Mouse (Mus musculus) left cerebral cortex, postnatal 25 days (tissue): ENCODE results near the gene Enah. TPM values are rescaled to one million over a fixed set of nuclear protein-coding genes. Genes with fewer than 3 reads are reported as not detected.
A peak's percentile ranks its signal among the peaks of the same experiment; 100 is the strongest.

Source experiments
- DNase-seq, 2 experiments: peaks; one replicate each; pipeline ENCODE4 v3.0.0; 2022; ENCODE audit warnings: low spot score in 2 of 2, mixed read lengths in 1 of 2
- intact Hi-C: fragments of 180-260 bp; cut with DNase I; formaldehyde crosslinking; loops from one replicate; pipeline ENCODE4 v1.15.1; 2025
- total RNA-seq, 2 experiments: library from RNA; stranded (reverse); gene quantifications; 2 replicates each; pipeline ENCODE4 v1.2.3; 2021

The Enah gene
- total RNA-seq, 2 experiments from 2014 or later, result 142 to 143 TPM

- DNase-seq, result peak in 1 of 2 experiments; percentile 63
- intact Hi-C loops, result no loop called here
These were observed 39.6 kb downstream of the Enah start for GRCm38 (mm10) chr1:181980017-181980719.

GRCm38 (mm10) chr1:181975510-181975909 is 44.3 kb downstream of the Enah start:
- intact Hi-C loops, result no loop called here

GRCm38 (mm10) chr1:181974897-181975296 is 44.9 kb downstream of the Enah start:
- intact Hi-C loops, result no loop called here
- no peak for DNase-seq

More at GRCm38 (mm10) chr1:181975510-181975909, 44.3 kb downstream of the Enah start:
- no peak for DNase-seq

- no peak for DNase-seq
- intact Hi-C loops, result no loop called here
These were observed 54.5 kb downstream of the Enah start for GRCm38 (mm10) chr1:181965277-181965676.

GRCm38 (mm10) chr1:181963827-181964226 is 56.0 kb downstream of the Enah start:
- no peak for DNase-seq
- intact Hi-C loops, result no loop called here

- DNase-seq, result no peak
- intact Hi-C loops, result no loop called here
These were observed 56.4 kb downstream of the Enah start for GRCm38 (mm10) chr1:181963351-181963750.

GRCm38 (mm10) chr1:181960383-181960782 is 59.4 kb downstream of the Enah start:
- no peak for DNase-seq
- intact Hi-C loops, result no loop called here

- no peak for DNase-seq
These were observed 61.4 kb downstream of the Enah start for GRCm38 (mm10) chr1:181958392-181958791.

GRCm38 (mm10) chr1:181957736-181958135 is 62.1 kb downstream of the Enah start:
- DNase-seq, result no peak
- intact Hi-C loops, result no loop called here

More at GRCm38 (mm10) chr1:181958392-181958791, 61.4 kb downstream of the Enah start:
- intact Hi-C loops, result no loop called here

GRCm38 (mm10) chr1:181953547-181953946 is 66.2 kb downstream of the Enah start:
- DNase-seq, result no peak

GRCm38 (mm10) chr1:181951266-181951665 is 68.5 kb downstream of the Enah start:
- no peak for DNase-seq
- intact Hi-C loops, result no loop called here

More at GRCm38 (mm10) chr1:181953547-181953946, 66.2 kb downstream of the Enah start:
- intact Hi-C loops, result no loop called here

GRCm38 (mm10) chr1:181950721-181951120 is 69.1 kb downstream of the Enah start:
- intact Hi-C loops, result no loop called here
- DNase-seq, result no peak

- no peak for DNase-seq
- intact Hi-C loops, result no loop called here
These were observed 71.6 kb downstream of the Enah start for GRCm38 (mm10) chr1:181948191-181948590.

GRCm38 (mm10) chr1:181937064-181937463 is 82.7 kb downstream of the Enah start:
- no peak for DNase-seq
- intact Hi-C loops, result no loop called here

GRCm38 (mm10) chr1:181928388-181928787 is 91.4 kb downstream of the Enah start:
- intact Hi-C loops, result loop anchor here (10.0 kb wide), 1 partner anchor 66 kb away; no protein-coding TSS in a partner anchor
- DNase-seq, result no peak

- peak; percentile 55 to 82 for DNase-seq
- intact Hi-C loops, result loop anchor here (5.0 to 10.0 kb wide), 2 partner anchors 71 to 94 kb away; partner anchors contain the start of gene Enah
These were observed 96.4 kb downstream of the Enah start for GRCm38 (mm10) chr1:181923384-181923783.

- intact Hi-C loops, result loop anchor here (1.0 to 10.0 kb wide), 3 partner anchors 29 to 95 kb away; partner anchors contain the start of gene Enah
- peak; percentile 20 to 70 for DNase-seq
These were observed 98.0 kb downstream of the Enah start for GRCm38 (mm10) chr1:181921580-181922494.

- intact Hi-C loops, result no loop called here
- DNase-seq, result no peak
These were observed 107.9 kb downstream of the Enah start for GRCm38 (mm10) chr1:181911841-181912240.

- DNase-seq, result no peak
- intact Hi-C loops, result no loop called here
These were observed 118.0 kb downstream of the Enah start for GRCm38 (mm10) chr1:181901706-181902373.

- no peak for DNase-seq
- intact Hi-C loops, result no loop called here
These were observed 118.9 kb downstream of the Enah start for GRCm38 (mm10) chr1:181900846-181901245.
